Mouse (Mus musculus) heart, adult 2 months (tissue): ENCODE measurements around the gene Plce1.

Source experiments
- CTCF ChIP-seq: fragments of 200-600 bp; IDR thresholded peaks from 2 replicates; pipeline ENCODE4 v1.8.1; 2022; ENCODE audit warnings: antibody characterized with exemption, mild to moderate bottlenecking, moderate library complexity
- POLR2A ChIP-seq: fragments of 200-500 bp; IDR thresholded peaks from 2 replicates; pipeline ENCODE4 v1.6.1; 2011; ENCODE audit warnings: mild to moderate bottlenecking, low read depth, low read length, control low read depth; ENCODE audit not compliant: insufficient read depth

DNA sequence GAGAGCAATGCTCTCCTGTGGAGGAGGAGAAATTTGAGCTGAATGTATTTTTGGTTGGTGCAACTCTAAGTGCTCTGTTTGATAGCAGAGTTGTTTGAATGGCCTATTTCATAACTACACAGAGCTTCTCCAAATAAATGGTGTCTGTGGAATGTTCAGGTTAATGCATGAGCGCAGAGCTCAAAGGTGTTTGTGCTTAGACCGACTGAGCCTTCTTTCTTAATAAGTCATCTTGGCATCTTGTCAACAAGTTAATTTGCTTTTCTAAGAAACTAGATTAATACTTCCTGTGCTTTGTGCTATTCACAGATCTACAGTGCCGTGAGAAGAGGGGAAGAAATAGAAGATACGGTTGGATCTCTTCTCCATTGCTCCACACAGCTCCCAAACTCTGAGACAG lies 139.2 kb downstream of the Plce1 start:
- TF ChIP-seq CTCF (no peak), POLR2A (no peak)
